Mouse (Mus musculus) spleen, adult 2 months (tissue): Measurements from ENCODE around the gene Gm29427. TPM values are rescaled to one million over a fixed set of nuclear protein-coding genes. Genes with fewer than 3 reads are reported as not detected.

Experiments used
- DNase-seq, 2 experiments: peaks; one replicate each; pipeline versions ENCODE4 v3.0.0 to v3.0.0-alpha.2; 2012 to 2021; ENCODE audit warnings: low spot score in 2 of 2, low read depth in 1 of 2
- H3K27ac ChIP-seq: fragments of 200-500 bp; 2 replicates; pipeline ENCODE4 v1.5.1; 2012; ENCODE audit warnings: low read length, inconsistent platforms; ENCODE audit not compliant: insufficient read depth
- H3K27me3 ChIP-seq: fragments of 200-500 bp; 2 replicates; pipeline ENCODE4 v1.6.1; 2012; ENCODE audit warnings: mild to moderate bottlenecking, moderate library complexity, low read length, inconsistent platforms; ENCODE audit not compliant: control insufficient read depth, insufficient read depth
- H3K36me3 ChIP-seq: fragments of 200-500 bp; 2 replicates; pipeline ENCODE4 v1.6.1; 2012; ENCODE audit warnings: mild to moderate bottlenecking, low read length, inconsistent platforms; ENCODE audit not compliant: control insufficient read depth, insufficient read depth
- H3K4me1 ChIP-seq: fragments of 200-500 bp; 2 replicates; pipeline ENCODE4 v1.6.1; 2011; ENCODE audit warnings: inconsistent platforms; ENCODE audit not compliant: control insufficient read depth, insufficient read depth, insufficient read length
- H3K4me3 ChIP-seq: fragments of 200-500 bp; 2 replicates; pipeline ENCODE4 v1.5.1; 2011; ENCODE audit warnings: mild to moderate bottlenecking, inconsistent platforms; ENCODE audit not compliant: insufficient read depth, insufficient read length; ENCODE audit errors: extremely low read depth
- CTCF ChIP-seq: fragments of 200-500 bp; IDR thresholded peaks from 2 replicates; pipeline ENCODE4 v1.5.1; 2011; ENCODE audit warnings: mild to moderate bottlenecking, inconsistent platforms; ENCODE audit not compliant: insufficient read depth, insufficient read length, insufficient replicate concordance; ENCODE audit errors: extremely low read depth
- POLR2A ChIP-seq: fragments of 200-500 bp; IDR thresholded peaks from 2 replicates; pipeline ENCODE4 v1.6.1; 2011; ENCODE audit warnings: low read depth, low read length, inconsistent platforms
- WGBS: fragments of 180-500 bp; shearing (Covaris S2); methylation state at CpG from one replicate; pipeline ENCODE4 v1.1.7; 2018; 5-methylcytosine and 5-hydroxymethylcytosine counted together
- polyA plus RNA-seq: library from polyadenylated mRNA; depleted of rRNA; stranded (reverse); fragments of >200 nt; gene quantifications from 2 replicates; pipeline ENCODE4 v1.2.3, GENCODE M21; 2012

Gene Gm29427
- polyA plus RNA-seq, 1 experiment: not detected

DNA sequence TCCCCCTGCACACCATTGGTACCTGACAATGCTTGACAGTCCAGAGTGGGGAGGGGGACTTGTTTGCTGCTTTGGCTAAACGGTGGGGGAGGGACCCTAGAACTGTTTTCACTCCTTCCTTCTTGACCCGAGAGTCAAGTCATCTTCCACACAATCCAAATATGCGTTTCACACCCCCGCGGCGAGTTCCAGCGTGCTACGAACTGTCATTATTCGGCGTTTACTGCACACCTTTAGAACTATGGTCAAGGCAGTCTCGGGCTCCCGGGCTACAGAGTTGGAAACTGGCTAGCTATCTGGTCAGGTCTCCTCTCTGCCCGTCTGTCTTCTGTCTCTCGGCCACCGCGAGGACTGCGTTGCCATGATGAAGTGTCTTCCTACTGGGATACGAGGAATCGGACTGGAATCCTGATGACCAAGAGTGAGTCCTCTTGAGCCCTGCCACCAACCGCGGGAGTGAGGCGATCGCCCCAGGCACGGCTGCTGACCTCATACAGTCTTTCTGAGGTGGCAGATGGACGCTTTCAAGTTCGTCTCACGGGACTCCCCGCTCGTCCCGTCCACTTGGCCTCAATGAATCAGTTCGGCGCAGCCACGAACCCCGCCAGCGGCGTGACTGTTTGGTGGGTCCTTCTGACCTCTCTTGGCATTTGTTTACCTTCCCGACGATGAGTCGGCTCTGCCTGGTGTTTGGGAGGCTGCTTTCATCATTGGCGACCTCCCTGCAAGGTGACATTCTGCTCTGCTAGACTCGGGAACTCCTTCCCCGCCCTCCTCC lies 1.1 kb upstream of the Gm29427 start:
- no peak for TF ChIP-seq CTCF
- TF ChIP-seq POLR2A: no peak
- peak overlapping the region; percentile 74 for H3K27ac ChIP-seq
- peak in 1 of 2 experiments; percentile 7 for DNase-seq

DNA sequence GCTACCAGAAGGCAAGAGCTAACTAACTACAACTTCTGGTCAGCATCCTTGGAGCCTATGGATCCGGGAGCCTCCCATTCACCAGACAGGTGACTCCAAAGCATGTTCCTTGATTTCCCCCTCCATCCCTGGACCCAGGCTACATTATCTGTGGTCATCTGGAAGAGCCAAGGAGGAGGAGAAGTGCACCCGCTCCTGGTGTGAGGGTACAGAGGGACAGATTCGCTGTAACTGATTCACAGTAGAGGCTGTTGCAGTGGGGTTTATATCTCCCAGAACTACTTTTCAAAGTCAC lies 566 bp upstream of the Gm29427 start:
- H3K4me3 ChIP-seq: peak overlapping the region; percentile 96
- H3K4me1 ChIP-seq: peaks cover 3% of the 10 kb centered on the region; the same call in 1 of the 2 replicates
- TF ChIP-seq CTCF (no peak), POLR2A (no peak)
- H3K27me3 ChIP-seq: no peaks in the 10 kb centered on the region
- peak overlapping the region; percentile 24; the same call in 1 of the 2 replicates for H3K27ac ChIP-seq
- no peak for DNase-seq
- WGBS: under 1% methylated on average over 3 of the region's 3 CpGs
- H3K36me3 ChIP-seq: 0 out of 2 replicates have a peak, but pooled peaks cover 3% of the 10 kb centered on the region

More for the DNA sequence above, 1.1 kb upstream of the Gm29427 start:
- WGBS: under 1% methylated on average over 42 of the region's 42 CpGs
- Histone ChIP-seq H3K36me3 (0 out of 2 replicates have a peak, but pooled peaks cover 3% of the 10 kb centered on the region), H3K27me3 (no peaks in the 10 kb centered on the region), H3K4me1 (peaks cover 3% of the 10 kb centered on the region; the same call in 1 of the 2 replicates), H3K4me3 (peak overlapping the region; percentile 96)

DNA sequence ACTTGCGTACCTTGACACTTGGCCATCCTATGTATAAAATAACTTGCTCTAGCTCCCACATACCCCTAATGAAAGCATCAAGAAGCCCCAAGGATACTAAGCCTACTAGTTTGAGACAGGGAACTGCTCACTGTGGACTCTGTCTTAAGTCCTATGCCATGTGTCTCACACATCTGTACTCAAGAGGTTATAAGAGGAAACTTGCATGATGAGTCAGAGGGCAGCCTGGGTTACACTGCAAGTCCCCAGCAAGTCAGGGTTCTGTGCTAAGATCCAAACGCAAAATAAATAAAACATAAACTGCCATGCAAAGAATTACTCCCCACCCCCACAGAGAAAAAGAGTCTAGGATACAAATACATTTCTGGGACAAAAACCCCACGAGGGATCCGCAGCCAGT lies 1.6 kb downstream of the Gm29427 start:
- no peaks in the 10 kb centered on the region for H3K27me3 ChIP-seq
- TF ChIP-seq POLR2A (no peak), CTCF (no peak)
- H3K27ac ChIP-seq: no peak overlapping the region
- H3K36me3 ChIP-seq: 0 out of 2 replicates have a peak, but pooled peaks cover 2% of the 10 kb centered on the region
- peaks cover 3% of the 10 kb centered on the region; the same call in 1 of the 2 replicates for H3K4me1 ChIP-seq
- WGBS: 89% methylated on average over 4 of the region's 4 CpGs
- no peak for DNase-seq
- no peak overlapping the region for H3K4me3 ChIP-seq

DNA sequence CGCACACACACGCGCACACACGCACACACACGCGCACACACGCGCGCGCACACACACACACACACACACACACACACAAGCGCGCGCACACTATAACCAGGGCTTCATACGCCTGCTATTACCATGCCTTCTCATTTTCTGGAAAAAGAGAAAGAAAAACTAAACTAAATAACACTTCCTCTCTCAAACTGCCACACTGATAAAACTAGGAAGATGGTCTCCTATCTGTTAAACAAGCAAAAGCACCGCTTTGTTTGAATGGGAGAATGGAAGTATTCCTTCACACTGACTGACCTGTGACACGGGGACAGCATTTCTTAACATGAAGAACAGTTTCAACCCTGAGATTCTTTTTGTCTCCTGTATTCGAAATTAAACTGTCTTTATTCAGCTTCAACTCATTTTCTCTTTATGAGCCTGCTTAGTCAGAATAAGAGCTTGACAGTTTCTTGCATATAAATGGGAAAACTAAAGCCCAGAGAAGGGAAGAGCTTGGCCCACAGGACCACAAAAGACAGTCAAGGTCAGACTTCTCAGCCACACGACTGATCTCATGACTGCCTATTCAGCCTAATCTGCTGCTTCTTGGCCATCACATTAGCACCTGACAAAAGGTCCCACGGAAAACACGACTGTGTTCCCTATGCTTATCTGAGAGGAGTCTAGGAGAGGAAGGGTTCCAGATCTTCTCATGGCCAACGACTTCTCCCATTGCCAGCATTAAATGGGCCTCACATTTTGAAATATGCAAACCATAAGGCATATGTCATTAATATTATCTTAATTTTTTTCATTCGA lies 5.1 kb downstream of the Gm29427 start:
- H3K36me3 ChIP-seq: peaks cover 6% of the 10 kb centered on the region
- TF ChIP-seq CTCF (no peak), POLR2A (no peak)
- H3K4me1 ChIP-seq: no peaks in the 10 kb centered on the region; the same call in 1 of the 2 replicates

DNA sequence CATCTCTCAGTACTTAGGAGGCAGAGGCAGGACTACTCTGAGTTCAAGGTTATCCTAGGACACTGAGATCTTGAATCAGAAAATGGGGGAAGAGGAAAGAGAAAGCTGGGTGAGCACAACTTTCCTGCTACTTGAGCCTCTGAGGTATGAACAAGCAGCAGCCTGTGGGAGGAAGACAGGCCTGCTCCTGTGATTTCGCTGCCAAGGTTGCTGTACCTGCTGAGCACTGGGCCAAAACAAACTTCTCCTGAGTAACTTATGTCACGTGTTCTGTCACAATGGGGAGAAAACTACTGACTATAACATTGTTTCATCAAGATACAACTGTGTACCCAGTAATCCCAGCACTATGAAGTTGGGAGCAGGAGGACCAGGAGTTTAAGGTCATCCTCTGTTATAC lies 12.0 kb downstream of the Gm29427 start:
- DNase-seq: no peak
- H3K36me3 ChIP-seq: peaks cover 28% of the 10 kb centered on the region
- H3K4me3 ChIP-seq: no peak overlapping the region
- no peak for TF ChIP-seq CTCF
- TF ChIP-seq POLR2A: no peak
- no peaks in the 10 kb centered on the region for H3K4me1 ChIP-seq
- WGBS: 93% methylated on average over 2 of the region's 2 CpGs
- no peak overlapping the region for H3K27ac ChIP-seq
- no peaks in the 10 kb centered on the region for H3K27me3 ChIP-seq

More for the DNA sequence above, 5.1 kb downstream of the Gm29427 start:
- no peak overlapping the region for H3K27ac ChIP-seq
- 92% methylated on average over 22 of the region's 22 CpGs for WGBS
- H3K27me3 ChIP-seq: no peaks in the 10 kb centered on the region
- no peak overlapping the region for H3K4me3 ChIP-seq
- DNase-seq: no peak

DNA sequence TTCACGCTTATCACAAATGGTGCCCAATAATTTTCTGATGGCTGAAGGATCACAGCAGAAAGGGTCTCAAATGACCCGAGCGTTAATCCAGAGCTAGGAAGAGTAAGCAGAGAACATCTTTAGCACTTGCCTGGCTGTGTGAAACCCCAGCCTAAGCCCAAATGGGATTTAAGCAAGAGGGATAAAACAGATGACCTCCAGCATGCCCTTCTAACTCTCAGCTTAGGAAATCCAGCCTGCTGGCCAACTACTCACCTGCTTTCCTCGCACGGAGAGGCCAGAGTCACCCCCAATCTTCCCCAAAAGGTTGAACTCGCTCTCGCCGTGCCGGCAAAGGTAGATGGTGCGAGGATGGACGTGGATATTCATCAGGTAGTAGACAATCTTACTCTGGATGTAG lies 13.6 kb downstream of the Gm29427 start:
- H3K27ac ChIP-seq: no peak overlapping the region
- TF ChIP-seq CTCF: no peak
- no peak for TF ChIP-seq POLR2A
- H3K36me3 ChIP-seq: peaks cover 32% of the 10 kb centered on the region
- 95% methylated on average over 11 of the region's 11 CpGs for WGBS
- H3K27me3 ChIP-seq: no peaks in the 10 kb centered on the region
- no peak overlapping the region for H3K4me3 ChIP-seq
- H3K4me1 ChIP-seq: no peaks in the 10 kb centered on the region
- DNase-seq: no peak

DNA sequence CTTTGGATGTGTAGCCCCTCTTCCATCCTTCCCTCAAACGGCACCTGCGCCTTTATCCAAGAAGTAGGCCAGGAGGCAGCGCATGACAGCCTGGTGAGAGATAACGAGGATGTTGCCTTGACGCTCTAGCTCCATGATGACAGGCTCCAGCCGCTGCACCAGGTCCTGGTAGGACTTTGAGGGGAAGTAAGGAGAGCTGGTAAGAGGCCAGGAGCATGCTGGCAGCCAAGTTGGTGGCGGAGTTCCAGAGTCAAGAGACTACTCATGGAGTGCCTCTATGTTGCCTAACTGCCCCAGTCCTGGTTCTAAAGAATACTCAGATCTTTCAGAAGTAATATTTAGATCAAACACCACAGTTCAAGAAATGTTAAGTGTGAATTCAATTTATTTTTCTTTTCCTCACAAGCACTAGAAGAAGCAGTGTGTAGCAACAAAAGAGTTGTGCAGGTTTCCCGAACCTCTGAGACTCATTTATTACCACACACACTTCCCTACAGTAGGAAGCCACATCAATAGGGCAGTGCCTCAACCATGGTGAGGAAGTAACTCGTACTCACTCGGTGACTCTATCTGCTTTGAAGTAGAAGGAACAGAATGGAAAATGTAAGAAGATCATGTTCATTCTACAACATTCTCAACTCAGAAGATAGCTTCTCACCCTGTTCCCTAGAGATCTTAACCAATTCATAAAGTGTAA lies 15.5 kb downstream of the Gm29427 start:
- Histone ChIP-seq H3K27me3 (no peaks in the 10 kb centered on the region), H3K4me3 (no peak overlapping the region), H3K36me3 (peaks cover 28% of the 10 kb centered on the region), H3K4me1 (no peaks in the 10 kb centered on the region), H3K27ac (no peak overlapping the region)
- 74% methylated on average over 10 of the region's 10 CpGs for WGBS
- TF ChIP-seq POLR2A (no peak), CTCF (no peak)
- no peak for DNase-seq
